Mouse (Mus musculus) megakaryocyte, embryonic 14.5 days (primary cell): ENCODE results near the gene Myh1.

ENCODE experiments used
- FLI1 ChIP-seq: IDR thresholded peaks from 2 replicates; pipeline ENCODE4 v1.6.1; 2012; ENCODE audit warnings: low read length, inconsistent platforms, mixed read lengths
- GATA1 ChIP-seq: IDR thresholded peaks from 3 replicates; pipeline ENCODE4 v1.6.1; 2012; ENCODE audit warnings: mixed read lengths, low read length, inconsistent platforms, borderline replicate concordance

DNA sequence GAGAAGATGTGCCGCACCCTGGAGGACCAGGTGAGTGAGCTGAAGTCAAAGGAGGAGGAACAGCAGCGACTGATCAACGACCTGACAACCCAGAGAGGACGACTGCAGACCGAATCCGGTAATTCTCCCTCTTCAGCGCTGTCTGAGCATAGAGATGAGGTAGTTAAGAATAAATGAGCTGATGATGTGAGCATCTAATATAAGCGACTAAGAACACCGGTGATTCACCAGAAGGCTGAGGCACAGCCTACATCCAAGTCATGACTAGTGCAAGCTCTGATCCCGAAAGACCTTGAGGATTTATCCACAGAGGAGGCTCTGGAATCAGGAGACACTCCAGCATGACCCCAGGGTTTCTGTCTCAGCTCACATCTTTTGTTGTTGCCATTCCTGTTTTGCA lies 9.5 kb upstream of the Myh1 start:
- TF ChIP-seq GATA1 = no peak
- TF ChIP-seq FLI1 = no peak
